Mouse (Mus musculus) brain, embryonic 14.5 days (tissue): ENCODE results near the gene Grin2d.

Experiments used
- CTCF ChIP-seq: fragments of 200-500 bp; IDR thresholded peaks from 2 replicates; pipeline ENCODE4 v1.5.1; 2012; ENCODE audit warnings: inconsistent platforms, mild to moderate bottlenecking, moderate library complexity, borderline replicate concordance; ENCODE audit not compliant: insufficient read depth, insufficient read length; ENCODE audit errors: extremely low read depth
- POLR2A ChIP-seq: fragments of 200-500 bp; IDR thresholded peaks from 2 replicates; pipeline ENCODE4 v1.6.1; 2012; ENCODE audit warnings: mild to moderate bottlenecking, inconsistent platforms, borderline replicate concordance; ENCODE audit not compliant: poor library complexity, insufficient read depth, insufficient read length, severe bottlenecking; ENCODE audit errors: extremely low read depth

GRCm38 (mm10) chr7:45819843-45820242, 58.3 kb downstream of the Grin2d start:
- TF ChIP-seq CTCF = no peak
- no peak for TF ChIP-seq POLR2A
